Mouse (Mus musculus) layer of hippocampus, adult 18-20 months (tissue): ENCODE measurements around the gene March5. TPM values are rescaled to one million over a fixed set of nuclear protein-coding genes. Genes with fewer than 3 reads are reported as not detected.
"Not testable (repeated sequence)": the region's sequence is repeated elsewhere in the genome, so short reads cannot be mapped to it uniquely, and the experiment has no call there.

Experiments used
- DNase-seq, 2 experiments: peaks; one replicate each; pipeline ENCODE4 v3.0.0; 2022; ENCODE audit warnings: low spot score in 2 of 2
- long read RNA-seq: library from polyadenylated mRNA; stranded (forward); transcript quantifications from one replicate; pipeline ENCODE4 v2.0.0, GENCODE M21; 2021
- total RNA-seq, 2 experiments: library from RNA; stranded (reverse); gene quantifications; 2 replicates each; pipeline ENCODE4 v1.2.3; 2021

The March5 gene
- 10 to 100 TPM; 89.4 to 90.6 TPM for total RNA-seq
- long read RNA-seq, transcript March5-201 (6 exons, 1,809 nt): major isoform, 56 of 63 reads
- long read RNA-seq, partial matches to known transcripts: 0 of 63 reads
- long read RNA-seq, other reads (novel, unspliced or antisense): 7 of 63 reads

GRCm38 (mm10) chr19:37207303-37208175 lies at the start of gene March5:
March5 (plus strand) TSS chr19:37207543.
- peak; percentile 87 to 91 for DNase-seq

- DNase-seq: no peak
These were observed 35.2 kb upstream of the March5 start for GRCm38 (mm10) chr19:37172096-37172495.

- DNase-seq: no peak
These were observed 34.7 kb upstream of the March5 start for GRCm38 (mm10) chr19:37172566-37173130.

GRCm38 (mm10) chr19:37173331-37174115 lies 33.8 kb upstream of the March5 start:
- peak in 1 of 2 experiments; percentile 18 for DNase-seq

- peak; percentile 54 to 72 for DNase-seq
These were observed 33.1 kb upstream of the March5 start for GRCm38 (mm10) chr19:37174116-37174715.

GRCm38 (mm10) chr19:37174716-37175435 lies 32.5 kb upstream of the March5 start:
- DNase-seq: peak; percentile 68 to 84

GRCm38 (mm10) chr19:37175436-37175805 lies 31.9 kb upstream of the March5 start:
- DNase-seq: no peak

- peak in 1 of 2 experiments; percentile 56 for DNase-seq
These were observed 31.4 kb upstream of the March5 start for GRCm38 (mm10) chr19:37175919-37176318.

GRCm38 (mm10) chr19:37176879-37177462 lies 30.4 kb upstream of the March5 start:
- DNase-seq: no peak

GRCm38 (mm10) chr19:37177819-37178708 lies 29.3 kb upstream of the March5 start:
- DNase-seq: peak; percentile 63 to 82

- no peak for DNase-seq
These were observed 18.9 kb upstream of the March5 start for GRCm38 (mm10) chr19:37188366-37188948.

- DNase-seq: no peak
These were observed 14.8 kb upstream of the March5 start for GRCm38 (mm10) chr19:37192475-37193058.

GRCm38 (mm10) chr19:37198165-37198880 lies 9.0 kb upstream of the March5 start:
- no peak for DNase-seq

GRCm38 (mm10) chr19:37199889-37200288 lies 7.5 kb upstream of the March5 start:
- no peak for DNase-seq

GRCm38 (mm10) chr19:37203371-37203770 lies 4.0 kb upstream of the March5 start:
- DNase-seq: no peak

GRCm38 (mm10) chr19:37205155-37205554 lies 2.2 kb upstream of the March5 start:
- not testable (repeated sequence) for DNase-seq

GRCm38 (mm10) chr19:37206641-37207302 lies 571 bp upstream of the March5 start:
- peak; percentile 27 to 51 for DNase-seq
